Mouse (Mus musculus) adrenal gland, adult 2 months (tissue): ENCODE measurements around the gene Alg11. TPM values are rescaled to one million over a fixed set of nuclear protein-coding genes. Genes with fewer than 3 reads are reported as not detected.
A peak's percentile ranks its signal among the peaks of the same experiment; 100 is the strongest.

Source experiments
- DNase-seq: peaks from one replicate; pipeline ENCODE4 v3.0.0; 2021
- polyA plus RNA-seq: library from polyadenylated mRNA; depleted of rRNA; stranded (reverse); fragments of >200 nt; gene quantifications from 2 replicates; pipeline ENCODE4 v1.2.3, GENCODE M21; 2012; rRNA removed
- total RNA-seq, 2 experiments: library from RNA; stranded (reverse); gene quantifications; 2 replicates each; pipeline ENCODE4 v1.2.3; 2021

Gene Alg11
- total and polyA plus RNA-seq, 3 experiments: 0.95 to 36.7 (median 36.3) TPM

DNA sequence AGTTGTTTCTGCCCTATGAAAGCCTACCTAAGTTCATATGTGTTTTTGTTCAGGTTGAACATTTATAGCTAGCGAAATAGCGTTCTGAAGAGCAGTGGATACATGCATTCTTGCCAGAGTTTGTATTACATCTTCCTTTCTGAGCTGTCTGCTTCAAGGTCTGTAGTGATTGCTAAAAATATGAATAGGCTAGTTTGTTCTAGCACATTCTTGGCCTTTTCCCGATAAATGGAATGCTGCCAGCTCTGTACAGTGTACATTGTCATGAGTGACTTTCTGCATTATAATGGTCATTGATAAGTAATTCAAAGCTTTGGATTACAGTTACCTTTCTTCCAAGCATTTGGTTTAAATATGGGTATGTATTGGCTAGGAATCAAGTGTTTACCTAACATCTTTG is 605 bp downstream of the Alg11 start:
- DNase-seq: peak; percentile 26

- no peak for DNase-seq
Observed at GRCm38 (mm10) chr8:22079313-22080007, 18.9 kb downstream of the Alg11 start.

GRCm38 (mm10) chr8:22089226-22089625 is 28.7 kb downstream of the Alg11 start:
- DNase-seq: no peak

DNA sequence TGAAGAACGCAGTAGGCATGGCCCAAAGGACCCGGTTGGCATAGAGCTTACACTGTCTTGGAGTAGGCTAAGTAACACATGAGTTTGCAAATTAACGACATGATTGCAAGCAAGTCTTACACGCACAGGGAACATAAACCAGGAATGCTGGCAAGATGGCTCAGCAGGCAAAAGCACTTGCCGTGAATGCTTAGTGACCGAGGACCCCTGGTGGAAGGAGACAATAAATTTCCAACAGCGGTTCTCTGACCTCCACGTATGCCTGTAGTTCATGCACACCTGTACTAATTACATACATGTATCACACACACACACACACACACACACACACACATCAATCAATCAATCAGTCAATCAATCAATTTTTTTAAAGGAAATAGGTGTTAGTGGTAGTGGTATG is 31.0 kb downstream of the Alg11 start:
- DNase-seq: no peak

- no peak for DNase-seq
Observed at GRCm38 (mm10) chr8:22107020-22107419, 46.5 kb downstream of the Alg11 start.

Other genes with a start within 250 kb of the Alg11 start
- not detected for gene Defb50, start 237.2 kb upstream of the Alg11 start, total RNA-seq
- not detected in 2 replicates for gene Defb50, start 237.2 kb upstream of the Alg11 start, polyA plus RNA-seq
- gene Defb2, start 220.8 kb upstream of the Alg11 start, total RNA-seq: not detected
- gene Defb2, start 220.8 kb upstream of the Alg11 start, polyA plus RNA-seq: not detected in 2 replicates
- not detected for gene Defb10, start 201.8 kb upstream of the Alg11 start, total RNA-seq
- not detected in 2 replicates for gene Defb10, start 201.8 kb upstream of the Alg11 start, polyA plus RNA-seq
- gene Defb9, start 175.3 kb upstream of the Alg11 start, total RNA-seq: not detected
- gene Defb9, start 175.3 kb upstream of the Alg11 start, polyA plus RNA-seq: not detected in 2 replicates
- not detected for gene Defb11, start 154.3 kb upstream of the Alg11 start, total RNA-seq
- not detected in 2 replicates for gene Defb11, start 154.3 kb upstream of the Alg11 start, polyA plus RNA-seq
- gene Defb15, start 128.0 kb upstream of the Alg11 start, total RNA-seq: not detected
- not detected in 2 replicates for gene Defb15, start 128.0 kb upstream of the Alg11 start, polyA plus RNA-seq
- gene Defb35, start 122.4 kb upstream of the Alg11 start, total RNA-seq: not detected
- gene Defb35, start 122.4 kb upstream of the Alg11 start, polyA plus RNA-seq: not detected in 2 replicates
- not detected for gene Defb13, start 114.0 kb upstream of the Alg11 start, total RNA-seq
- not detected in 2 replicates for gene Defb13, start 114.0 kb upstream of the Alg11 start, polyA plus RNA-seq
- not detected for gene Fam90a1a, start 102.0 kb upstream of the Alg11 start, total RNA-seq
- gene Fam90a1a, start 102.0 kb upstream of the Alg11 start, polyA plus RNA-seq: not detected in 2 replicates
- not detected for gene Ccdc70, start 90.9 kb upstream of the Alg11 start, total RNA-seq
- gene Ccdc70, start 90.9 kb upstream of the Alg11 start, polyA plus RNA-seq: not detected in 2 replicates
- gene Atp7b, start 416 bp upstream of the Alg11 start, total RNA-seq: 1 to 10 TPM in 1 of 2 experiments, under 1 TPM in 1; 0.81 to 1.2 TPM
- gene Atp7b, start 416 bp upstream of the Alg11 start, polyA plus RNA-seq: 0.08 and 0.09 TPM in 2 replicates
- gene Nek5, start 64.3 kb downstream of the Alg11 start, total RNA-seq: 10 to 100 TPM in 1 of 2 experiments, 1 to 10 TPM in 1; 3.1 to 11.1 TPM
- gene Nek5, start 64.3 kb downstream of the Alg11 start, polyA plus RNA-seq: 0.95 and 1.7 TPM in 2 replicates
- gene Nek3, start 105.7 kb downstream of the Alg11 start, total RNA-seq: 1 to 10 TPM; 5.3 to 5.6 TPM
- gene Nek3, start 105.7 kb downstream of the Alg11 start, polyA plus RNA-seq: 0.65 and 0.66 TPM in 2 replicates
- 1 to 10 TPM; 1.9 to 3.1 TPM for gene Ckap2, start 125.1 kb downstream of the Alg11 start, total RNA-seq
- 0.58 and 0.78 TPM in 2 replicates for gene Ckap2, start 125.1 kb downstream of the Alg11 start, polyA plus RNA-seq
- 10 to 100 TPM; 29.9 to 36.2 TPM for gene Vps36, start 132.1 kb downstream of the Alg11 start, total RNA-seq
- 5.2 and 5.7 TPM in 2 replicates for gene Vps36, start 132.1 kb downstream of the Alg11 start, polyA plus RNA-seq
- 1 to 10 TPM; 2.2 to 3.6 TPM for gene Thsd1, start 166.6 kb downstream of the Alg11 start, total RNA-seq
- 2.2 and 2.5 TPM in 2 replicates for gene Thsd1, start 166.6 kb downstream of the Alg11 start, polyA plus RNA-seq
- gene Tpte, start 222.7 kb downstream of the Alg11 start, total RNA-seq: not detected
- gene Tpte, start 222.7 kb downstream of the Alg11 start, polyA plus RNA-seq: 0.04 TPM in 1 of 2 replicates, not detected in the other